Mouse (Mus musculus): ENCODE data around the gene Acsl3. TPM values are rescaled to one million over a fixed set of nuclear protein-coding genes. Genes with fewer than 3 reads are reported as not detected.

Gene Acsl3
- polyA plus RNA-seq, 1 experiment from 2014 or later = 7.6 TPM

DNA sequence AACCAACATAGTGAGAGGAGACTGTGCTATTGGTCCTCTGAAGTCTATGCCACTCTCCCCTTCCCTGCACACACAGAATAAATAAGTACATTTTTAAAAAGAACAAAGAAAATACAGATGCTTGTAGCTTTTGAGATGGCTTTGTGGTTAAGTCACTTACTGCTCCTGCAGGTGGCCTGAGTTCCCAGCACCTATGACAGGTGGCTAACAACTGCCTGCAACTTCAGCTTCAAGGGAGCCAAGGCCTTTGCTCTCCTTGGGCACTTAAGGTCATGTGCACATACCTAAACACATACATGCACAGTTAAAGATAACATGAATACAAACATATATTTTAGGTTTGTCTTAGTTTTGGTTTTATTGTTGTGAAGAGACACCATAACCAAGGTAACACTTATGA is 16.8 kb upstream of the Acsl3 start:
- H3K27ac ChIP-seq (ENCODE audit: low read depth) = no peak overlapping the region
- H3K9me3 ChIP-seq (ENCODE audit: low read length) = no peaks in the 10 kb centered on the region
- H3K27me3 ChIP-seq (ENCODE audit: insufficient read depth, low read length) = no peaks in the 10 kb centered on the region
- H3K9ac ChIP-seq (replicated peaks) = no peak overlapping the region
- DNase-seq = no peak
- no peak overlapping the region for H3K4me3 ChIP-seq (ENCODE audit: low read depth, low read length)
- H3K4me2 ChIP-seq (ENCODE audit: low read depth, low read length) = no peak overlapping the region
- no peaks in the 10 kb centered on the region for H3K4me1 ChIP-seq (ENCODE audit: insufficient read depth)
- no peak for ATAC-seq
- H3K36me3 ChIP-seq (replicated peaks; ENCODE audit: insufficient read depth, low read length) = no peaks in the 10 kb centered on the region
- TF ChIP-seq EP300 (IDR thresholded peaks at IDR 0.05; ENCODE audit: low read depth) (no peak), CTCF (IDR thresholded peaks at IDR 0.05; ENCODE audit: low read depth) (no peak)

DNA sequence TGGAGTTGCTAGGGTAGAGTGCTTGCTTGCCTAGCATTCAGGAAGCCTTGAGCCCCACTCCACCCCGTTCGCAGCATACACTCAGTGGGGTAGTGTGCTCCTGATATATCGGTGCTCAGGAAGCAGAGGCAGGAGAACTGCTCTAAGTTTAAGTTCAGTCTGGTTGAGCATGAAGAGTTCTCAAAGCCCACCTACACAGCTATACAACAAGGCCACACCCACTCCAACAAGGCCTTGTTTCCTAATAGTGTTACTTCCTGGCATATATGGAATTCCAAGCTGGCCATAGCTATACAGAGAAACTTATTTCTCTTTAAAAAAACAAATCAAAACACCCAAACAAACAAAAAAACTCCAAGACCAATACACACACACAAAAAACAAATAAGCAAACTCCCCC is 15.8 kb upstream of the Acsl3 start:
- no peak for TF ChIP-seq EP300 (IDR thresholded peaks at IDR 0.05; ENCODE audit: low read depth)
- TF ChIP-seq CTCF (IDR thresholded peaks at IDR 0.05; ENCODE audit: low read depth) = no peak
- WGBS (ENCODE audit: insufficient replicate concordance) = 94% methylated on average over 3 of the region's 3 CpGs
- no peaks in the 10 kb centered on the region for H3K9me3 ChIP-seq (ENCODE audit: low read length)
- H3K27me3 ChIP-seq (ENCODE audit: insufficient read depth, low read length) = no peaks in the 10 kb centered on the region
- H3K4me2 ChIP-seq (ENCODE audit: low read depth, low read length) = no peak overlapping the region
- no peak overlapping the region for H3K27ac ChIP-seq (ENCODE audit: low read depth)
- no peaks in the 10 kb centered on the region for H3K4me1 ChIP-seq (ENCODE audit: insufficient read depth)
- no peaks in the 10 kb centered on the region for H3K36me3 ChIP-seq (replicated peaks; ENCODE audit: insufficient read depth, low read length)
- H3K4me3 ChIP-seq (ENCODE audit: low read depth, low read length) = no peak overlapping the region
- no peak for DNase-seq
- H3K9ac ChIP-seq (replicated peaks) = no peak overlapping the region
- ATAC-seq = no peak

DNA sequence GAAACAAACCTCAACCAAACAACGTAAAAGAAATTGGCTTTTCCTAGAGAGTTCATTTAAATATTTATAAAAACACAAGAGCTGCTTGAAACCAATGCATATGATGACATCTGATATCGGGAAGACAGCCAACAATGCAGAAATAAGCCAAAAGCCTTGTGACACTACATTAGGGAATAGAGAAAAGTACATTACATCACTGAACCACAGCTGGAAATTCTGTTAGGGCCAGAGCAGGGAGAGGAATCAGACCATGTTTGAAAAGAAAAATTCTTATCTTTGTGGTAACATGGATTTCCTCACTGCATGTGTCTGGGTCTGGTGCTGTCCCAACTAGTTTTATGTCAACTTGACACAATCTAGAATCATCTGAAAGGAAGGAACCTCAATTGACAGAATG is 15.4 kb upstream of the Acsl3 start:
- no peak for DNase-seq
- no peak overlapping the region for H3K4me3 ChIP-seq (ENCODE audit: low read depth, low read length)
- H3K27ac ChIP-seq (ENCODE audit: low read depth) = no peak overlapping the region
- TF ChIP-seq CTCF (IDR thresholded peaks at IDR 0.05; ENCODE audit: low read depth) (no peak), EP300 (IDR thresholded peaks at IDR 0.05; ENCODE audit: low read depth) (no peak)
- H3K9ac ChIP-seq (replicated peaks) = no peak overlapping the region
- H3K4me2 ChIP-seq (ENCODE audit: low read depth, low read length) = no peak overlapping the region
- no peak for ATAC-seq
- 73% methylated on average over 2 of the region's 2 CpGs for WGBS (ENCODE audit: insufficient replicate concordance)
- H3K4me1 ChIP-seq (ENCODE audit: insufficient read depth) = no peaks in the 10 kb centered on the region
- H3K36me3 ChIP-seq (replicated peaks; ENCODE audit: insufficient read depth, low read length) = no peaks in the 10 kb centered on the region
- no peaks in the 10 kb centered on the region for H3K27me3 ChIP-seq (ENCODE audit: insufficient read depth, low read length)
- no peaks in the 10 kb centered on the region for H3K9me3 ChIP-seq (ENCODE audit: low read length)

DNA sequence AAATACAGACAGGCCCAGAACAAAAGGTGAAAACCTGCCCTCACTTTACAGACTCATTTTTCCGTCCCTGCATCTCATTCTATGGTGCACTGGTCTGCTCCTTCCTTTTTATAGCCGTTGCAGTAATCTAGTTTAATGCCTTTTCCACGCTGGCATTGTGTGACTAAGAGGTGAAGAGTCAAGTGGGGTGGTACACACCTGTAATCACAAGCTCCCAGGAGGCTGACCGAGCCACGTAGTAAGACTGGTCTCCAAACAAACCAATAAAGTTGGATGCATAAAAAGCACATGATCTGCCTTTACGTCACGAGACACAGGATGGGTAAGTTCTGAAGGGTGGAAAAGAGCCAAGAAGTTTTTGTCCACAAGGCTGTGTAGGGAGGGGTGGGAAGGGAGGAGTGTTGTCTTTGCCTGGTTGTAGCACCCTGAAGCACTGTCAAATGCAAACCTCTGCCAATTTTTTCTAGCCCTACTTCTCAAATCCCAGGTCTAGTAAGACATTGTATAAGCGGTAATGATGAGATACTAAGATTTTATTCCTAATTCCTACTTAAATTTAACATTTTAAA is 10.2 kb upstream of the Acsl3 start:
- H3K27me3 ChIP-seq (ENCODE audit: insufficient read depth, low read length) = no peaks in the 10 kb centered on the region
- TF ChIP-seq EP300 (IDR thresholded peaks at IDR 0.05; ENCODE audit: low read depth) (no peak), CTCF (IDR thresholded peaks at IDR 0.05; ENCODE audit: low read depth) (no peak)
- H3K4me1 ChIP-seq (ENCODE audit: insufficient read depth) = no peaks in the 10 kb centered on the region
- no peaks in the 10 kb centered on the region for H3K9me3 ChIP-seq (ENCODE audit: low read length)
- H3K27ac ChIP-seq (ENCODE audit: low read depth) = no peak overlapping the region
- no peak for ATAC-seq
- H3K4me3 ChIP-seq (ENCODE audit: low read depth, low read length) = no peak overlapping the region
- no peak for DNase-seq
- no peak overlapping the region for H3K4me2 ChIP-seq (ENCODE audit: low read depth, low read length)
- WGBS (ENCODE audit: insufficient replicate concordance) = 71% methylated on average over 8 of the region's 8 CpGs
- no peak overlapping the region for H3K9ac ChIP-seq (replicated peaks)
- H3K36me3 ChIP-seq (replicated peaks; ENCODE audit: insufficient read depth, low read length) = no peaks in the 10 kb centered on the region

DNA sequence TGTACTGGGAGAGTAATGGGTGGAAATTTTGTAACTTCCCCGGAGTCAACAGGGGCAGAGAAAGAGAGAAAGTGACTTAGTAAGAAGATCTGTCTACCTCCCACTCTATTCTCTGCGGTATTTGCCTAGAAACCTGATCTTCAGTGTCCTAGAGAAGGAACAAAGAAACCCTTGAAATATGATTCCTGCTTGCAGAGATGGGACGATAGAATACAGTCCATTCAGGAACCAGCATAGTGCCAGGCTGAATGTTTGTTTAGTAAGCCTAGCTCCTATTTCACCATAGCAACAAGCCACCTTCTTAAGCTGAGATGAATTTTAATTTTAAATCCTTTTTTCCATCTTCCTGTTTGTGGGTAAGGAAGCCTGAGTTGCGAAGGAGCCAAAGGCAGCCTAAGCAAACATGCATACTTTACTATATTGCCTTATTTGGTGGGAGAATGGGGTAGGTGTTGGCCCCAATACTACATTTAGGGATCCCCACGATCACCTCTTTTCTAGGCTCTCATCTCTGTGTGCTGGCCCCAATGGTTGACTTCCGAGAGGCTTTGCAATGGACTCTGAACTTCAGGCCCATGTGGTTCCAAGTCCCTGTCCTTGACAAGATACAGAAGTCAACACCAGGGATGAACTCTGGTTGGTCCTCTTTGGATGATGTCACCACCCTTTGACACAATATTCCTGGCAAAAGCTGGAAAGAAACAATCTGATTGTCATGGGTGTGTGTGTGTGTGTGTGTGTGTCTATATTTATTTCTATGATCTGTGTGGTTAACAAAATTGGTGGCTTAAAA is 8.2 kb upstream of the Acsl3 start:
- TF ChIP-seq EP300 (IDR thresholded peaks at IDR 0.05; ENCODE audit: low read depth) (no peak), CTCF (IDR thresholded peaks at IDR 0.05; ENCODE audit: low read depth) (no peak)
- Histone ChIP-seq H3K36me3 (replicated peaks; ENCODE audit: insufficient read depth, low read length) (no peaks in the 10 kb centered on the region), H3K9ac (replicated peaks) (no peak overlapping the region), H3K27ac (ENCODE audit: low read depth) (no peak overlapping the region), H3K9me3 (ENCODE audit: low read length) (no peaks in the 10 kb centered on the region), H3K4me1 (ENCODE audit: insufficient read depth) (no peaks in the 10 kb centered on the region), H3K27me3 (ENCODE audit: insufficient read depth, low read length) (no peaks in the 10 kb centered on the region), H3K4me2 (ENCODE audit: low read depth, low read length) (no peak overlapping the region), H3K4me3 (ENCODE audit: low read depth, low read length) (no peak overlapping the region)
- DNase-seq (no peak), ATAC-seq (peak; percentile 91)
- WGBS (ENCODE audit: insufficient replicate concordance) = 53% methylated on average over 6 of the region's 6 CpGs

DNA sequence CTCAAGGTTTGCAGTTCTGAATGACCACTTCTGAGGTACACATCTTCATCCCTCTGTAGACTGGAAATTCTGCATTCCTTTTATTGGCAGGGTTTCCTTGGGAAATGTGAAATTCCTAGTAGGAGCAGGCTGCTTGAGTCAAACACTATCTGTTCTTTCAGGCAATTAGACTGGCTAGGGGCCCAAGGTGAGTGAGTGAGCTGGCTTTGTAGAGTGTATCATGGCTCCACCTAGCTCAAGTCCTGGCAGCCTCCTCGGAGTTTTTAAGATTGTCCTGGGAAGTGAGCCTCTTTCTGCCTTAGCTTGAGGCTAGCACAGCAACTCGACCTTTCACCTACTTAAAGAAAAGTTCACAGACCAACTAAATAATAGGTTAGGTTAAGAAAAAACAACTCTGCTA is 1.2 kb upstream of the Acsl3 start:
- Histone ChIP-seq H3K4me2 (ENCODE audit: low read depth, low read length) (no peak overlapping the region), H3K4me1 (ENCODE audit: insufficient read depth) (peaks cover 19% of the 10 kb centered on the region), H3K36me3 (replicated peaks; ENCODE audit: insufficient read depth, low read length) (no peaks in the 10 kb centered on the region), H3K27me3 (ENCODE audit: insufficient read depth, low read length) (no peaks in the 10 kb centered on the region), H3K9me3 (ENCODE audit: low read length) (no peaks in the 10 kb centered on the region), H3K9ac (replicated peaks) (no peak overlapping the region), H3K27ac (ENCODE audit: low read depth) (peak overlapping the region; percentile 69; the same call in 1 of the 2 replicates), H3K4me3 (ENCODE audit: low read depth, low read length) (no peak overlapping the region)
- DNase-seq (no peak), ATAC-seq (no peak)
- no peak for TF ChIP-seq EP300 (IDR thresholded peaks at IDR 0.05; ENCODE audit: low read depth)
- TF ChIP-seq CTCF (IDR thresholded peaks at IDR 0.05; ENCODE audit: low read depth) = no peak
- 30% methylated on average over 2 of the region's 2 CpGs for WGBS (ENCODE audit: insufficient replicate concordance)
